Mouse (Mus musculus) 3T3-L1 (cell line): Measurements from ENCODE around the gene Tfb2m.
A peak's percentile ranks its signal among the peaks of the same experiment; 100 is the strongest.

ENCODE experiments used
- DNase-seq: peaks from one replicate; pipeline ENCODE4 v3.0.0-alpha.2; 2015; ENCODE audit warnings: low read depth, low spot score

The Tfb2m gene

GRCm38 (mm10) chr1:179545768-179546550 is at the start of gene Tfb2m, which contains the start of gene Cnst:
Gene Tfb2m (minus strand): TSS chr1:179546267.
Gene Cnst (plus strand): TSS chr1:179546370.
- peak; percentile 99 for DNase-seq

- DNase-seq, result peak; percentile 13
Observed at GRCm38 (mm10) chr1:179592972-179593371, 46.9 kb upstream of the Tfb2m start.

GRCm38 (mm10) chr1:179592143-179592542 is 46.1 kb upstream of the Tfb2m start:
- no peak for DNase-seq

GRCm38 (mm10) chr1:179591639-179592038 is 45.6 kb upstream of the Tfb2m start:
- no peak for DNase-seq

GRCm38 (mm10) chr1:179588230-179588629 is 42.2 kb upstream of the Tfb2m start:
- no peak for DNase-seq

GRCm38 (mm10) chr1:179586430-179587095 is 40.5 kb upstream of the Tfb2m start:
- DNase-seq, result no peak

GRCm38 (mm10) chr1:179585646-179586045 is 39.6 kb upstream of the Tfb2m start:
- DNase-seq, result no peak

- DNase-seq, result no peak
Observed at GRCm38 (mm10) chr1:179584220-179584619, 38.2 kb upstream of the Tfb2m start.

- DNase-seq, result no peak
Observed at GRCm38 (mm10) chr1:179583090-179583489, 37.0 kb upstream of the Tfb2m start.

- no peak for DNase-seq
Observed at GRCm38 (mm10) chr1:179582021-179582433, 36.0 kb upstream of the Tfb2m start.

GRCm38 (mm10) chr1:179581422-179581821 is 35.4 kb upstream of the Tfb2m start:
- DNase-seq, result no peak

- DNase-seq, result no peak
Observed at GRCm38 (mm10) chr1:179580200-179580599, 34.1 kb upstream of the Tfb2m start.

- no peak for DNase-seq
Observed at GRCm38 (mm10) chr1:179578625-179579024, 32.6 kb upstream of the Tfb2m start.

- DNase-seq, result peak; percentile 85
Observed at GRCm38 (mm10) chr1:179573650-179574206, 27.7 kb upstream of the Tfb2m start.

GRCm38 (mm10) chr1:179571686-179572085 is 25.6 kb upstream of the Tfb2m start:
- DNase-seq, result no peak

GRCm38 (mm10) chr1:179570482-179570881 is 24.4 kb upstream of the Tfb2m start:
- peak; percentile 73 for DNase-seq

- no peak for DNase-seq
Observed at GRCm38 (mm10) chr1:179568690-179569398, 22.8 kb upstream of the Tfb2m start.

GRCm38 (mm10) chr1:179567558-179567957 is 21.5 kb upstream of the Tfb2m start:
- DNase-seq, result peak; percentile 46

GRCm38 (mm10) chr1:179563926-179564325 is 17.9 kb upstream of the Tfb2m start:
- no peak for DNase-seq

GRCm38 (mm10) chr1:179563211-179563610 is 17.1 kb upstream of the Tfb2m start:
- no peak for DNase-seq

GRCm38 (mm10) chr1:179560845-179561430 is 14.9 kb upstream of the Tfb2m start:
- DNase-seq, result no peak
